Mouse (Mus musculus) C2C12 (cell line): ENCODE results near the gene B4galnt1.

Experiments
- CTCF ChIP-seq: IDR thresholded peaks from one replicate; pipeline ENCODE4 v1.5.1; 2011; ENCODE audit not compliant: control insufficient read depth, insufficient read depth, insufficient read length
- MAX ChIP-seq: IDR thresholded peaks from one replicate; pipeline ENCODE4 v1.6.1; 2011; ENCODE audit warnings: mild to moderate bottlenecking, control low read depth
- USF1 ChIP-seq: IDR thresholded peaks from one replicate; pipeline ENCODE4 v1.6.1; 2011; ENCODE audit warnings: low read depth, mild to moderate bottlenecking, control low read depth, moderate library complexity

DNA sequence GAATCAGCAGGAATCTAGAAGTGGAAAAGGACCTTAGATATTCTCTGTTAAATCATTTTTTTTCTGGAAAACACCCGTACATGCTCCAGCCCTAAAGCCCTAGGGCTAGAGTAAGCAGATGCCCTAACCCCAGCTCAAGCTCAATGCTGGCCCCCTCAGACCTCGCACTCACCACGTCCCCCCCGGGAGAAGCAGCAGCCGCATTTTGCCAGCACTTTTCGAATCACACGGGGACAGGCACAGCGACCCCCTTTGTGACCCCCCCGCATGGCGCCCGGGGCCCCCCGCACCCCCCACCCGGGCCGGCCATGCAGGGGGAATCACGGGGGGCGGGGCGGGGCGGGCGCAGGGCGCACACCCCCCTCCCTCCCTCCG, 23.0 kb downstream of the B4galnt1 start:
- TF ChIP-seq CTCF = no peak
- TF ChIP-seq MAX = no peak
- TF ChIP-seq USF1 = no peak
